ENCODE assay signal across 10 mouse cellular contexts in the genomic region with DNA sequence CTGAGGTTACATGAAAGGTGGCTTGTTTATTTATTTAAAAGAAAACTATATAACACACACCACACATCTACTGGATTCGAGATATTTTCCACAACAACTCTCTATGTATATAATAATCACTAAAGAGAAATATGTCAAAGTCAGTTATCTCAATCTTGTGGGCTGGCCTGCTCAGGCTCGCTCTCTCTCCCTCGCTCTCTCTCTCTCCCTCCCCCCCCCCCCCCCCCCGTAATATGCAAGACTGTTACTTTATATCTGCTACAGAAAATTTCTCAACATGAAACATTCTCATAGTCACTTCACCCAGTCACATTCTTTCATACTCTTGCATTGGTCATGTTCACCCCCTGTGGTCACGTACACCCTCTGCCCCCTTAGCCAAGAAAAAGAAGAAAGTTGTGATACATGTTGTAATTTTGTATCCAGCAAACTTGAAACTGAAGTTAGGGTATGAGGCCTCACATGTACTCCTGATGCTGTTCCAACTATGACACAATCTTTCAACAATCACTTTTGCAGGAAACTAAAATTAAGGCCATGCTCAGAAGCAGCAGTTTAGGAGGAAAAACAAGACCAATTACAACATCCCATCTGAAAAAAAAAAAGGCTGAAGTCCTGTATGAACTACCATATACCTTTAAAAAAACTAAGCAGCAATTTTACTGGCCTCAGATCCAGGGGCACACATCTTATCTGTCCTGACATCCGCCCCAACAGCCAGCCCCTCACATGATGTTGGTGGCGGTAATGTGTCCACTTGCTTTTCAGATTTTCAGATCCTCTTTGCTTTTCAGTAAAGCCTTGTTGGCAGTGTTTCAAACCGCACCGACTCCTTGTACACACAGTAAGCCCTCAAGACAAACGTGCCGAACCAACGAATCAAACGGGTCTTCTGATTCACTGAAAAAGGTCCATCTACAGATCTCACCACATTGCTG. TPM values are rescaled to one million over a fixed set of nuclear protein-coding genes. Genes with fewer than 3 reads are reported as not detected.
DNase-seq lines count a peak whose midpoint lies in the region; ATAC-seq and TF ChIP-seq lines count a peak whose summit lies in the region.
"Had no signal": no experiment of that assay in that cellular context is flagged by ENCODE, and none has a peak within 500 bp of the region (broad histone marks: within the 10 kb centered on the region; RNA-seq: fewer than 3 reads in every experiment).

No protein-coding gene starts in this region.

- no peaks in the 10 kb centered on the region for H3K9me3 ChIP-seq in MEL (replicated peaks; ENCODE audit: insufficient read depth, low read length)
- H3K9me3 ChIP-seq in heart, embryonic 13.5 days, result no peaks in the 10 kb centered on the region
- H3K9me3 ChIP-seq in forebrain, embryonic 11.5 days (ENCODE audit: control insufficient read depth, low read length), result no peaks in the 10 kb centered on the region
- H3K9me3 ChIP-seq in kidney, embryonic 14.5 days (ENCODE audit: control insufficient read depth, low read length), result no peaks in the 10 kb centered on the region
- H3K9me3 ChIP-seq: megakaryocyte, embryonic 14.5 days had no signal

- DNase-seq in heart, adult 9 months (ENCODE audit: low spot score in 2 of 2), result peak; percentile 60 to 69
- no peak for DNase-seq in heart, postnatal 36 days
- DNase-seq in MEL (ENCODE audit: low read depth, low spot score), result peak; percentile 94
- DNase-seq in forebrain, embryonic 11.5 days (ENCODE audit: low spot score), result no peak

- no peaks in the 10 kb centered on the region for H3K27me3 ChIP-seq in MEL (ENCODE audit: control insufficient read depth in 1 of 2, insufficient read depth in 2 of 2, low read length in 2 of 2)
- H3K27me3 ChIP-seq in heart, embryonic 13.5 days (replicated peaks), result no peaks in the 10 kb centered on the region
- H3K27me3 ChIP-seq in forebrain, embryonic 11.5 days (ENCODE audit: control insufficient read depth, insufficient read depth, low read length), result no peaks in the 10 kb centered on the region
- H3K27me3 ChIP-seq in kidney, embryonic 14.5 days (ENCODE audit: control insufficient read depth, insufficient read depth, low read length), result no peaks in the 10 kb centered on the region
- H3K27me3 ChIP-seq: megakaryocyte, embryonic 14.5 days had no signal

- TF ChIP-seq EP300 in MEL (IDR thresholded peaks at IDR 0.05; ENCODE audit: low read depth in 1 of 2, low read length in 2 of 2), result peak; percentile 69 to 94

- 0 out of 4 replicates have a peak, but pooled peaks of 1 of the 2 experiments have one; percentile 33 for TF ChIP-seq POLR2A in MEL (IDR thresholded peaks at IDR 0.05; ENCODE audit: control insufficient read depth in 1 of 2, insufficient read depth in 1 of 2, low read depth in 1 of 2, low read length in 2 of 2, poor library complexity in 1 of 2)

- H3K27ac ChIP-seq in MEL (ENCODE audit: control insufficient read depth, low read depth, low read length) (peak overlapping the region; percentile 97), macrophage (peak overlapping the region; percentile 58)
- H3K27ac ChIP-seq in heart, embryonic 13.5 days (replicated peaks), result peak overlapping the region; percentile 17; the same call in 1 of the 2 replicates
- H3K27ac ChIP-seq in forebrain, embryonic 11.5 days (ENCODE audit: low read depth, low read length), result no peak overlapping the region
- no peak overlapping the region for H3K27ac ChIP-seq in kidney, embryonic 14.5 days (ENCODE audit: low read depth, low read length)

- H3K4me1 ChIP-seq in MEL (ENCODE audit: control insufficient read depth in 1 of 2, insufficient read depth in 2 of 2, low read length in 2 of 2), result peaks cover 26 to 39% of the 10 kb centered on the region in 2 experiments
- H3K4me1 ChIP-seq in heart, embryonic 13.5 days, result peaks cover 42% of the 10 kb centered on the region
- no peaks in the 10 kb centered on the region for H3K4me1 ChIP-seq in forebrain, embryonic 11.5 days (replicated peaks; ENCODE audit: control insufficient read depth, insufficient read depth, low read length)
- H3K4me1 ChIP-seq in kidney, embryonic 14.5 days (ENCODE audit: control insufficient read depth, insufficient read depth, low read length), result 0 out of 2 replicates have a peak, but pooled peaks cover 4% of the 10 kb centered on the region

- H3K9ac ChIP-seq in MEL (ENCODE audit: control insufficient read depth, low read depth, low read length, poor library complexity, severe bottlenecking), result peak overlapping the region; percentile 68
- H3K9ac ChIP-seq in heart, embryonic 13.5 days, result 0 out of 2 replicates have a peak overlapping the region, but pooled peaks have one; percentile 5
- no peak overlapping the region for H3K9ac ChIP-seq in forebrain, embryonic 11.5 days (ENCODE audit: low read length)
- H3K9ac ChIP-seq in kidney, embryonic 14.5 days (ENCODE audit: low read depth, low read length), result no peak overlapping the region

- peaks cover 3% of the 10 kb centered on the region; the same call in 1 of the 2 replicates for H3K79me2 ChIP-seq in MEL (ENCODE audit: control insufficient read depth, insufficient read depth, low read length, poor library complexity)
- H3K79me2 ChIP-seq in macrophage (ENCODE audit: inconsistent target), result peaks cover 88% of the 10 kb centered on the region

- intact Hi-C loops in heart, postnatal 36 days (cut with DNase I), result no loop called here

- no peak for TF ChIP-seq CTCF in MEL (IDR thresholded peaks at IDR 0.05 in 2 of 3, conservative IDR thresholded peaks at IDR 0.05 in 1 of 3; ENCODE audit: control insufficient read depth in 1 of 3, insufficient read depth in 1 of 3, low read depth in 2 of 3, low read length in 3 of 3, poor library complexity in 1 of 3, severe bottlenecking in 1 of 3)

- no peak for TF ChIP-seq RAD21 in MEL (IDR thresholded peaks at IDR 0.05; ENCODE audit: low read depth, low read length)

- peak overlapping the region; percentile 44 for H3K4me2 ChIP-seq in heart, embryonic 13.5 days
- no peak overlapping the region for H3K4me2 ChIP-seq in forebrain, embryonic 11.5 days (ENCODE audit: low read depth, low read length, severe bottlenecking)
- no peak overlapping the region for H3K4me2 ChIP-seq in kidney, embryonic 14.5 days (replicated peaks; ENCODE audit: low read depth, low read length)

- 59% methylated on average over 13 of the region's 13 CpGs for WGBS in heart, embryonic 13.5 days
- WGBS in macrophage (ENCODE audit: missing documents), result 16% methylated on average over 12 of the region's 13 CpGs
- WGBS in forebrain, embryonic 11.5 days, result 88% methylated on average over 13 of the region's 13 CpGs
- WGBS in kidney, embryonic 14.5 days, result 88% methylated on average over 13 of the region's 13 CpGs

- H3K4me3 ChIP-seq in MEL (ENCODE audit: control insufficient read depth in 1 of 2, insufficient read depth in 1 of 2, low read depth in 2 of 2, low read length in 2 of 2) (peak overlapping the region; percentile 51 to 57), macrophage (ENCODE audit: inconsistent target) (no peak overlapping the region)
- H3K4me3 ChIP-seq in heart, embryonic 13.5 days, result no peak overlapping the region
- H3K4me3 ChIP-seq in forebrain, embryonic 11.5 days (ENCODE audit: low read depth, low read length), result no peak overlapping the region
- no peak overlapping the region for H3K4me3 ChIP-seq in kidney, embryonic 14.5 days (ENCODE audit: low read length)
- H3K4me3 ChIP-seq: megakaryocyte, embryonic 14.5 days had no signal

- peaks cover 0 to 51% of the 10 kb centered on the region in 2 experiments; a peak in 2 of 4 replicates for H3K36me3 ChIP-seq in MEL (ENCODE audit: control insufficient read depth in 1 of 2, insufficient read depth in 2 of 2, low read length in 2 of 2)
- H3K36me3 ChIP-seq in heart, embryonic 13.5 days, result no peaks in the 10 kb centered on the region
- H3K36me3 ChIP-seq in macrophage (ENCODE audit: inconsistent target), result no peaks in the 10 kb centered on the region
- H3K36me3 ChIP-seq in forebrain, embryonic 11.5 days (ENCODE audit: control insufficient read depth, insufficient read depth, low read length), result no peaks in the 10 kb centered on the region
- H3K36me3 ChIP-seq in kidney, embryonic 14.5 days (ENCODE audit: control insufficient read depth, insufficient read depth, low read length), result no peaks in the 10 kb centered on the region

- no peak for ATAC-seq in heart, embryonic 13.5 days (ENCODE audit: extremely low read depth, insufficient number of reproducible peaks, low FRiP score, low TSS enrichment)
- no peak for ATAC-seq in forebrain, embryonic 11.5 days (replicated peaks; ENCODE audit: low FRiP score)
- no peak for ATAC-seq in kidney, embryonic 14.5 days (ENCODE audit: low FRiP score, low TSS enrichment)
- ATAC-seq in cerebellum, adult (ENCODE audit: insufficient number of reproducible peaks, low FRiP score, low TSS enrichment), result no peak
- ATAC-seq: inflammation-experienced regulatory T-cells, adult 6 months had no signal

TF ChIP-seq in MEL, 35 proteins besides CTCF, POLR2A, EP300 and RAD21 (continues in another document):
- TF ChIP-seq MXI1 (IDR thresholded peaks at IDR 0.05; ENCODE audit: low read depth, low read length) (peak; percentile 47), BHLHE40 (IDR thresholded peaks at IDR 0.05; ENCODE audit: borderline replicate concordance, low read depth, low read length) (peak; percentile 97), MYB (IDR thresholded peaks at IDR 0.05; ENCODE audit: low read depth, low read length) (peak; percentile 93), ELF1 (IDR thresholded peaks at IDR 0.05; ENCODE audit: low read depth, low read length) (no peak), MYC (IDR thresholded peaks at IDR 0.05; ENCODE audit: low read depth, low read length) (0 out of 2 replicates have a peak, but pooled peaks have one; percentile 22), MAX (IDR thresholded peaks at IDR 0.05; ENCODE audit: low read length) (peak; percentile 65), SIN3A (IDR thresholded peaks at IDR 0.05; ENCODE audit: low read length) (peak; percentile 78), RCOR1 (IDR thresholded peaks at IDR 0.05; ENCODE audit: low read depth, low read length) (peak; percentile 92), GATA1 (IDR thresholded peaks at IDR 0.05; ENCODE audit: low read depth, low read length) (peak; percentile 82)

RNA-seq across cellular contexts. Expression of a gene that starts 52.6 kb away (rescaled TPM):
- 10 to 100 TPM; 35.1 to 35.4 TPM for total RNA-seq in heart, postnatal 36 days (2021)
- total RNA-seq in MEL (2012; rRNA removed), result 4.2 and 4.3 TPM in 2 replicates
- polyA plus RNA-seq in MEL (2012; ENCODE audit: insufficient read depth in 1 of 2, insufficient read length in 2 of 2, low read depth in 1 of 2, low replicate concordance in 2 of 2, missing spikeins in 1 of 2) (1 to 10 TPM in 1 of 2 experiments, not detected in 1; 4.6 TPM), macrophage (2018) (9.0 to 16.6 TPM (median 10.6 TPM) in 3 replicates)
- polyA plus RNA-seq in heart, embryonic 13.5 days (2015; fragmentation: Nextera tagmentation; extraction: Ambion mirVana), result 4.1 and 4.6 TPM in 2 replicates
- total RNA-seq in macrophage (2018; cell fraction: chromatin; rRNA removed), result 1,000 to 10,000 TPM in 1 of 26 experiments, 100 to 1,000 TPM in 22, 10 to 100 TPM in 3; 68.8 to 1,213 (median 421) TPM
- total RNA-seq in macrophage (2018; cell fraction: cytosol; rRNA removed), result 100 to 1,000 TPM in 5 of 26 experiments, 10 to 100 TPM in 21; 17.9 to 189 (median 66.3) TPM
- 100 to 1,000 TPM in 22 of 26 experiments, 10 to 100 TPM in 4; 47.9 to 565 (median 303) TPM for total RNA-seq in macrophage (2018; cell fraction: nucleus; rRNA removed)
- 8.5 and 9.3 TPM in 2 replicates for polyA plus RNA-seq in forebrain, embryonic 11.5 days (2014; fragmentation: Nextera tagmentation; extraction: Ambion mirVana)
- polyA plus RNA-seq in kidney, embryonic 14.5 days (2014; fragmentation: Nextera tagmentation; extraction: Ambion mirVana), result 6.1 and 9.0 TPM in 2 replicates

Comparison
In these comparisons a context has a peak if more than half of its experiments do, and no peak if none do; other contexts are left out.
1. DNase-seq: peak in heart, adult 9 months (2 of 2) and MEL (single experiment); none in heart, postnatal 36 days (0 of 2) and forebrain, embryonic 11.5 days (single experiment).
2. H3K27ac ChIP-seq: peak in MEL (single experiment), heart, embryonic 13.5 days (single experiment) and macrophage (single experiment); none in forebrain, embryonic 11.5 days (single experiment) and kidney, embryonic 14.5 days (single experiment).
3. H3K4me3 ChIP-seq: peak in MEL (2 of 2); none in heart, embryonic 13.5 days (single experiment), macrophage (single experiment), forebrain, embryonic 11.5 days (single experiment) and kidney, embryonic 14.5 days (single experiment).
4. H3K9ac ChIP-seq: peak in MEL (single experiment) and heart, embryonic 13.5 days (single experiment); none in forebrain, embryonic 11.5 days (single experiment) and kidney, embryonic 14.5 days (single experiment).